Mouse (Mus musculus) cerebellum, adult (tissue): ENCODE results near the gene Vps8.

ENCODE experiments used
- ATAC-seq: cut with Nextera tagmentation; 2 replicates; pipeline ENCODE4 v1.9.2; 2017; ENCODE audit warnings: mild to moderate bottlenecking, moderate library complexity, mixed read lengths; ENCODE audit not compliant: insufficient number of reproducible peaks, low FRiP score, low TSS enrichment

The Vps8 gene

GRCm38 (mm10) chr16:21402068-21402467, 20.9 kb upstream of the Vps8 start:
- no peak for ATAC-seq

DNA sequence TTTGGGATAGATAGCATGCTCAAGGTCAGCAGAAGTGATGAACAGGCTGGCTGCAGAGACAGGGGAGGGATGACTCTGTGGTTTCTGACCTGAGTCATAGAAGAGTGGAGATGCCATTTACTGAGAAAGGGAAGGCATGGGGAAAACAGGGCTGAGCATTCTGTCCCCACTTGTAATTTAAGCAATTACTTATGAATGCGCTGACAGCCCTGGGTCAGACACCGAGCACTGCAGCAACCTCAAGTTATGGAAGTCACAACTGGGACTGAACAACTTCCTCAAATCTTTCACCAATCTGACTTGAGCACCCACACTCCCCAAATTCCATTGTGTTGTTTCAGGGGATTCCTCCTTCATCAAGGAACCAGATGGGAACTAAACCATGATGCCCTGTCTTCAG, 19.5 kb upstream of the Vps8 start:
- ATAC-seq = no peak

GRCm38 (mm10) chr16:21404631-21405030, 18.3 kb upstream of the Vps8 start:
- no peak for ATAC-seq

DNA sequence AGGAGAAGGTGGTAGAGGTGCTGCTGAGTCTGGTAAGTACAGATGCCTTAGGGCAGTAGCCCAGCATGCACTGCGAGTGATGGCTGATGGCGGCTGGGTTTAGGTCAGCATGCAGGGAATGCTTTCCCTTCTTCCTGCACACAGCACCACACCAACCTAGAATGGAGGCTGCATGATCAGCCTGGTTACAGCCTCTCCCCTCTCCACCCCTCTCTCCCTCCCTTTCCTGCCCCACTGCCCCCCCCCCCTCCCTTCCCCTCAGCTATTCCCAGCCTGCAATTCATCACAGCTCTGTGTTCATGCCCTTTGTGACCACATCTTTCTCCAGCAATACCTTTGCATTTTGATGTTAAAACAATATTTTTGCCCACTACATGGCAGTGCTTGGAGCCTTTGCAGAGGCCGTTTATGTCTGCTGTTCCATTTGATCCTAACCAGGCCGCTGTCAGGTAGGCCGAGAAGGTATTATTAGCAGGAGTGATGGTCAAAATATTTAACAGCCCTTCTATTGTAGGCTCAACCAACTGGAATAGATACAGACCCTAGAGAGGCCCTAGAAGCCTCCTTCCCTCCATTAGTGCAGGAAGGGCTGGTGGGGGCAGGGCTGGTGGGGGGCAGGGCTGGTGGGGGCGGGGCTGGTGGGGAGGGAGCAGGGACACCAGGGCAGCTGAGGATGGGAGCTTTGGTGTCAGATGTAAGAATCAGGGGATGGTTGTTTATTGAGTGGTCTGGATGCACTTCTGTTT, 17.5 kb upstream of the Vps8 start:
- ATAC-seq = no peak

DNA sequence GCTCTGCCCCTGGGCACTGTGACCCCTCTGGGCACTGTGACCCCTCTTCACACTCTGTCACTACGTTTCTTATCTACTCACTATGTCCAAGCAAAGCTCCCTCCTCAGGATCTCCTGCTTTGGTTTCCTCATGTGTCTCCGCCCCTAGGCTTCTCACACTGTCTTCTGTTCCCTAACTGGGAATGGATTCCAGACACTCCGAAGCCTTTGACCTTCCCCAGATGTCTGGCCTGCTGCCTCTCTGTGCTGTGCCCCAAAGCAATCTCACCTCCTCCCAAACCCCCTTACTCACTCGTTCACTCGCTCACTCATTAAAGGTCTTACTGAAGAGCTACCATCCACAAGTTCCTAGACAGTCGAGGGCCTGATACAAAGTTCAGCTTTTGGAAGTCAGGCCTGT, 16.8 kb upstream of the Vps8 start:
- no peak for ATAC-seq

- no peak for ATAC-seq
These were observed 11.1 kb upstream of the Vps8 start for GRCm38 (mm10) chr16:21411779-21412178.

DNA sequence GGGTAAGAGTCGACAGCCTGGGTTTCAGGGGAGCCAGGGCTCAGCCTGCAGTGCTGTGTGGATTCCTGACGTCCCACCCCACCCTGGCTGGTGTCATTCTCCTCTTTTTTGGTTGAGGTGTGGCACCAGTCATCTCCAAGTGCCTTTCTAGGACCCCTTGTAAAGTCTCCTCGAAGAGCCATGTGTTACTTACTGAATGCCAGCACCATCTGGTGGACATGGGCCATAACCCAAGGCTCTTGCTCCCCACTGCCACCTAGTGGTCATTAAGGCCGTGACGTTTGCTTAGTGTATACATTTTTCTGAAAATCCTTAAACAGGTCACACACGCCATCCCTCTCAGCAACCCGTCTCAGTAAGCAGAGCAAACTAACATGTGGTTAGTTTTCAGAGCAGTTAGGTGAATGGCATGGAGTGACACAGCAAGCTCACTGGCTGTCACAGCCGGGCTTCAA, 10.3 kb upstream of the Vps8 start:
- peak; percentile 45; the same call in 1 of the 2 replicates for ATAC-seq

- no peak for ATAC-seq
These were observed 9.1 kb upstream of the Vps8 start for GRCm38 (mm10) chr16:21413819-21414218.

- no peak for ATAC-seq
These were observed 7.8 kb upstream of the Vps8 start for GRCm38 (mm10) chr16:21415128-21415527.

- no peak for ATAC-seq
These were observed 4.9 kb upstream of the Vps8 start for GRCm38 (mm10) chr16:21418012-21418411.

DNA sequence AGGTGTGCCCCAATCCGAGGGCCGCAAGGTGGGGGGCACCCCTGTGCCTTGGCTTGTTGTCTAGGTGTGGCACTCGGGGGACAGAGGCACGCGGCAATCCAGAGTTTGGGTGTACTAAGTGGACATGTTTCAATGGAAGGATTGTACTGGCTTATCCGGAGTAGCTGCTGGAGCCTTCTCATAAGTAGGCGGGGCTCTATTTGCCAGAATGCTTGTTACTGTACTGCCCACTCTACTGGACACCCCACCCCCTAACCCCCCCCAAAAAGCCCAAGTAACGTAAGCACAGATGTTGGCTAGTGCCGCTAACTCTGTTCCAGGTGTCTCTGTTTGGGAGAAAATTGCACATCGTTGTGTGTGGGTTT, 610 bp downstream of the Vps8 start:
- peak; percentile 19; the same call in 1 of the 2 replicates for ATAC-seq

- ATAC-seq = no peak
These were observed 5.2 kb downstream of the Vps8 start for GRCm38 (mm10) chr16:21428131-21428530.

- ATAC-seq = no peak
These were observed 7.6 kb downstream of the Vps8 start for GRCm38 (mm10) chr16:21430377-21431060.

DNA sequence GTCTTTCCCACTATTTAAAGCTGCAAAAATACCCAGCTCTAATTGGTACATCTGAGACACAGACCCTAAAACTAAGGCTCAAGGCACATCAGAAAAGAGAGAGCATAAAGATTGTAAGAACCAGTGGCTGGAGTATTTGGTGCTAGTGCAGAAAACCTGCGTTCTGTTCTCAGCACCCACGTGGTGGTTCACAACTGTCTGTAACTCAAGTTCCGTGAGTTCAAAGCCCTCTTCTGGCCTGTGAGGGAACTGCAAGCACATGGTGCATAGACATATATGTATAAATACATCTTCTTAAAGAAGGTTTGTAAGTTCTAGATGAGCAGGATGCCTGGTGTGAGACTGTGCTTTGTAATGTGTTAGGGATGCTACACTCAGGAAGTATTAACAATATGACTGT, 8.7 kb downstream of the Vps8 start:
- ATAC-seq = no peak

GRCm38 (mm10) chr16:21433543-21433942, 10.6 kb downstream of the Vps8 start:
- ATAC-seq = no peak

DNA sequence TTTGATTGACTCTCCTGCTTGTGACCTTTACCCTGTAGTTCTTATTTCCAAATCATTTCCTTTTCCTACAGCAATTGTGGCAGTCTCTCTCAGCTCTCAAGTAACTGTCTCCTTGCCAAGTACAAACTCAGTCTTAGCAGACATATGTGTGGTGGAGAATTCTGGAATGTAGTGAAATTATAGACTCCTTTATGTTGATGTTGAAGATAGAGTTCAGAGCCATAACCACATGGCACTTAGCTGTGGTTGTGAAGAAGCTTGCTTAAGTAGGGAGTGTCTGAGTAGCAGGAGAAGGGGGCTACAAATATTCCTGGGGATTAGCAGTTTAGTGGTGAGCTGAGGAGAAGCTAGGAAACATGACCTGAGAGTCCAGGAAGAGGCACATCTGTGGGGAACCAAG, 18.1 kb downstream of the Vps8 start:
- ATAC-seq = no peak

DNA sequence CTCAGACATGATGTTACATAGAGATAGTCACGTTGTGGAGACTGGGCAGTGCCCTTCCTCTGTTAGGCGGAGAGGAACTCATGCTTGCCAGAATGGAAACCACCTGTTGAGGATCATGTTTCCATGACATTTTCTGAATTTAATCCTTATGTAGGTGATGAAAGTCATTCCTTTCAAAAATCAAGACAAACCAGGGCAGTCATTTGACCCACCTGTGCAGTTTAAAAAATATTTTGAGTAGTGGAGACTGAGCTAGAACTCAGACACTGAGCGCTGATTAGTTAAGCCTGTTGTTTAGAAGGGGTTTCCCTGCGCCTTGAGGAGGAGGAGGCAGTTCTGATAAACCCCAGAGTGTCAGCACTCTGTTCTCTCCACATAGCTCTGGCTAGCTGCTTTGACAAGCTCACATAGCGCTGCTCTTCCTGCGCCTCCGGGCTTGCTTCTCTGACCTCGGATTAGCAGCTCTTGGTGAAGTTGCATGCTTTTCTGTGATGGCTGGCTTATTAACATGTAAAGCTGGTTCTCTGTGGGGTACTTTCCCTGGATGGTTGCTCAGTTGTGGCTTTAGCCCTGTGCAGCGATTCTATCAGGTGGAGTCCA, 22.2 kb downstream of the Vps8 start:
- no peak for ATAC-seq

DNA sequence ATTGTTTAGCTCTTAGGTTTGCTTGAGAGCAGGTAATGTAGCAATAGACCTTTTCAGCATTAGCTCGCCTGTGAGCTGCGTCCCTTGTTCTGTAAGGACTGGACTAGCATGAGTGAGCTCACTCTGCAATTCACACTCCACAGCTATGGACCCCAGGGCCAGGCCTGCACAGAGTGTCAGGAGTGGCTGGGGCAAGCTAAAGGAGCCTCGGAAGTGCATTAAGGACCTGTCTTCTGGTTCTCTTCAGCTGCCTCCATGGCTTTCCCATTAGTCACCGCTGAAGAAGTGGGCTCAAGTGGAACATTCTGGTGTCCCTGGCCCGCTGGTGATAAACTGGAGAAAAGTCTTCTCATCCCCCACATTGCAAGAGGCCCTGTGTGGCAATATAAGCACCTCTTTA, 24.5 kb downstream of the Vps8 start:
- ATAC-seq = no peak

GRCm38 (mm10) chr16:21448464-21448863, 25.5 kb downstream of the Vps8 start:
- no peak for ATAC-seq

GRCm38 (mm10) chr16:21449890-21450289, 27.0 kb downstream of the Vps8 start:
- ATAC-seq = no peak

DNA sequence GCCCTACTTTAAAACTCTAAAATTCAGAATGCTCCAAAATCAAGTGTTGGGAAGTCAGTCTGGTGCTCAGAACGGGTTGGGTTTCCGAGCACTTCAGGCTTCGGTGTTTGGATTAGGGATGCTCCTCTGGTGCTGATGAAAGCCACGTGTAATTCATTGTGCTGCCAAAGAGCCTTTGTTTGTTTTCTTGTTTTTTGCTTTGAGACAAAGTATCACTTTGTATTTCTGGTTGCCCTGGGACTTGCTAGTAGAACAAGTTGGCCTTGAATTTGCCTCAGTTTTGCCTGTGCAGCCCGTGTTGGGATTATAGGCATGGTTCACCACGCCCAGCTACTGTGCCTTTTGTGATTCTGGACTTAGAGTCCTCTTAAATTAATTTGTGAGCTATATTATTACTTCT, 29.7 kb downstream of the Vps8 start:
- ATAC-seq = no peak
